Mouse (Mus musculus): ENCODE results near the gene Ubxn7.

The Ubxn7 gene

DNA sequence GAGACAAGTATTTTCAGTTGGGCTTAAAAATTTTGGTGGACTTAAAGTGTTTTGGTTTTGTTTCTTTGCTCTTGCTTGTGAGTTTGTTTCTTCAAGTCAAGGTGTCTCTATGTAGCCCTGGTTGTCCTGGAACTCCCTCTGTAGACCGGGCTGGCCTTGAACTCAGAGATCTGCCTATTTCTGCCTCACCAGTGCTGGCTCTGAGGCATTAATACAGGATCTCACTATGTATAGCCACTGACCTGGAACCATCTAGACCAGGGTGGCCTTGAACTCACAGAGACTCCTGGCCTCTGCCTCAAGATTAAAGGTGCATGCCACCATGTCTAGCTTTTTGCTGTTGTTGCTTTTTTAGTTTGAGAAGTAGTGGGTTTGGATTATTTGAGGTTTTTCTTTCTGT, 99.9 kb downstream of the Ubxn7 start:
- in situ Hi-C loops (cut with MboI, MseI) = loop anchor here in 1 of 2 experiments (25.0 kb wide), 1 partner anchor 1530 kb away; the partner anchor contains the start of gene Umps

- in situ Hi-C loops (cut with MboI, MseI) = loop anchor here in 1 of 2 experiments (25.0 kb wide), 1 partner anchor 1529 kb away; the partner anchor contains the start of gene Umps
Measured at GRCm38 (mm10) chr16:32433138-32433537, 101.1 kb downstream of the Ubxn7 start.

DNA sequence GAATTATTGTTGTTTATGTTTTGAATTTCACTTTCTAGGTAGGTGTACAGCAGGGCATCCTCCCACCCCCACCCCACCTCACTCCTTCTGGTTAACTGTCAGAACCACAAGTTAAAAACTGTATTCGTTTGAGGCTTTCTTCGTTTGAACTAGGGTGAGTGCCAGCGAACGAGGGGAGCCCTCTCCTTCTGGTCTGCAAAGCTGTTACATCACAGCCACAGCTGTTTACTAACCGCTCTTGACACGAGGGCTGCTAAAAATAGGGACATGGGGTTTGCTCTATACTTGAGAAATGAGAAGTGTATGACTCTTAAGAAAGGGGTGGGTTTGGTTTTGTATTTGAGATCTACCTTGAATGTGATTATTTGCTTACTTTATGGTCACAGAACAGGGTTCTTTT, 102.0 kb downstream of the Ubxn7 start:
- in situ Hi-C loops (cut with MboI, MseI) = loop anchor here in 1 of 2 experiments (25.0 kb wide), 1 partner anchor 1528 kb away; the partner anchor contains the start of gene Umps

DNA sequence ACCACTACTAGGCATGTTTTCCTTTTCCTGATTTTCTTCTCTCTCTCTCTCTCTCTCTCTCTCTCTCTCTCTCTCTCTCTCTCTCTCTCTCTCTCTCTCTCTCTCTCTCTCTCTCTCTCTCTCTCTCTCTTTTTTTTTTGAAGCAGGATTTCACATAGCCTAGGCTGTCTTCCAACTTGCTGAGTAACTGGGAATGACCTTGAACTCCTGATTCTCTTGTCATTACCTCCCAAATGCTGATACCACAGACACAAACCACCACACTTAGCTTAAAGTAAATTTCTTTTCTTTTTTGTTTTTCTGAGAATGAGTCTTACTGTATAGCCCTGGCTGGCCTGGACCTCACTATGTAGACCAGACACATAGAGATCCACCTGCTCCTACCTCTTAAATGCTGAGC, 102.6 kb downstream of the Ubxn7 start:
- in situ Hi-C loops (cut with MboI, MseI) = loop anchor here in 1 of 2 experiments (25.0 kb wide), 1 partner anchor 1528 kb away; the partner anchor contains the start of gene Umps

GRCm38 (mm10) chr16:32436657-32437056, 104.6 kb downstream of the Ubxn7 start:
- in situ Hi-C loops (cut with MboI, MseI) = loop anchor here in 1 of 2 experiments (25.0 kb wide), 1 partner anchor 1526 kb away; the partner anchor contains the start of gene Umps

GRCm38 (mm10) chr16:32437266-32437665, 105.2 kb downstream of the Ubxn7 start:
- in situ Hi-C loops (cut with MboI, MseI) = loop anchor here in 1 of 2 experiments (25.0 kb wide), 1 partner anchor 1525 kb away; the partner anchor contains the start of gene Umps

GRCm38 (mm10) chr16:32441432-32441831, 109.4 kb downstream of the Ubxn7 start:
- in situ Hi-C loops (cut with MboI, MseI) = loop anchor here in 1 of 2 experiments (25.0 kb wide), 1 partner anchor 1521 kb away; the partner anchor contains the start of gene Umps
